Mouse (Mus musculus) heart, adult 18-20 months (tissue): ENCODE data around the gene Zfp324. TPM values are rescaled to one million over a fixed set of nuclear protein-coding genes. Genes with fewer than 3 reads are reported as not detected.
A peak's percentile ranks its signal among the peaks of the same experiment; 100 is the strongest.
"Not testable (repeated sequence)": the region's sequence is repeated elsewhere in the genome, so short reads cannot be mapped to it uniquely, and the experiment has no call there.

ENCODE experiments used
- DNase-seq, 2 experiments: peaks; one replicate each; pipeline ENCODE4 v3.0.0; 2021 to 2022; ENCODE audit warnings: mixed read lengths in 1 of 2
- long read RNA-seq, 2 experiments: library from polyadenylated mRNA; stranded (forward); transcript quantifications; one replicate each; pipeline ENCODE4 v2.0.0; 2021
- total RNA-seq, 2 experiments: library from RNA; stranded (reverse); gene quantifications; 2 replicates each; pipeline ENCODE4 v1.2.3; 2021

Gene Zfp324
- 1 to 10 TPM; 2.3 to 2.4 TPM for total RNA-seq
- long read RNA-seq, experiment 1, partial matches to known transcripts, result 0 of 1 reads
- long read RNA-seq, experiment 1, other reads (novel, unspliced or antisense), result 1 of 1 reads
- long read RNA-seq, experiment 2, result 0 reads

- peak; percentile 93 to 96 for DNase-seq
These were observed at the start of gene Zfp324 for GRCm38 (mm10) chr7:12965678-12966091. Gene Zfp324, plus strand, starts transcription at chr7:12965838.

- not testable (repeated sequence) for DNase-seq
These were observed 45.1 kb upstream of the Zfp324 start for GRCm38 (mm10) chr7:12920495-12920894.

GRCm38 (mm10) chr7:12921318-12921704, 44.3 kb upstream of the Zfp324 start:
- no peak for DNase-seq

GRCm38 (mm10) chr7:12921705-12922465, 43.8 kb upstream of the Zfp324 start, which contains the start of gene Rps5:
Gene Rps5, plus strand, starts transcription at chr7:12922290.
- DNase-seq, result peak; percentile 99

GRCm38 (mm10) chr7:12922729-12923128, 42.9 kb upstream of the Zfp324 start:
- no peak for DNase-seq

GRCm38 (mm10) chr7:12926316-12926715, 39.3 kb upstream of the Zfp324 start:
- no peak for DNase-seq

- no peak for DNase-seq
These were observed 38.4 kb upstream of the Zfp324 start, which contains the start of gene Rnf225 for GRCm38 (mm10) chr7:12927191-12927680. Gene Rnf225, plus strand, starts transcription at chr7:12927416.

- no peak for DNase-seq
These were observed 37.7 kb upstream of the Zfp324 start for GRCm38 (mm10) chr7:12927693-12928589.

- no peak for DNase-seq
These were observed 32.0 kb upstream of the Zfp324 start for GRCm38 (mm10) chr7:12933615-12934140.

GRCm38 (mm10) chr7:12934808-12935207, 30.8 kb upstream of the Zfp324 start:
- DNase-seq, result no peak

- not testable (repeated sequence) for DNase-seq
These were observed 28.3 kb upstream of the Zfp324 start for GRCm38 (mm10) chr7:12937254-12937803.

- no peak for DNase-seq
These were observed 25.0 kb upstream of the Zfp324 start for GRCm38 (mm10) chr7:12940599-12940998.

GRCm38 (mm10) chr7:12943488-12943887, 22.1 kb upstream of the Zfp324 start:
- peak in 1 of 2 experiments; percentile 8 for DNase-seq

- peak; percentile 94 to 98 for DNase-seq
These were observed 16.4 kb upstream of the Zfp324 start for GRCm38 (mm10) chr7:12949032-12949871.

- no peak for DNase-seq
These were observed 15.8 kb upstream of the Zfp324 start for GRCm38 (mm10) chr7:12949872-12950229.

GRCm38 (mm10) chr7:12954896-12955295, 10.7 kb upstream of the Zfp324 start:
- DNase-seq, result no peak

GRCm38 (mm10) chr7:12957511-12957910, 8.1 kb upstream of the Zfp324 start:
- no peak for DNase-seq

- no peak for DNase-seq
These were observed 6.7 kb upstream of the Zfp324 start for GRCm38 (mm10) chr7:12958948-12959347.

- DNase-seq, result no peak
These were observed 5.9 kb upstream of the Zfp324 start for GRCm38 (mm10) chr7:12959718-12960117.

- peak; percentile 65 to 71 for DNase-seq
These were observed 4.0 kb upstream of the Zfp324 start for GRCm38 (mm10) chr7:12961511-12962141.
